Mouse (Mus musculus): ENCODE data around the gene Zfp786. TPM values are rescaled to one million over a fixed set of nuclear protein-coding genes. Genes with fewer than 3 reads are reported as not detected.

Zfp786 gene
- total and polyA plus RNA-seq, 3 experiments: 1.3 to 2.0 TPM; not detected in 1

DNA sequence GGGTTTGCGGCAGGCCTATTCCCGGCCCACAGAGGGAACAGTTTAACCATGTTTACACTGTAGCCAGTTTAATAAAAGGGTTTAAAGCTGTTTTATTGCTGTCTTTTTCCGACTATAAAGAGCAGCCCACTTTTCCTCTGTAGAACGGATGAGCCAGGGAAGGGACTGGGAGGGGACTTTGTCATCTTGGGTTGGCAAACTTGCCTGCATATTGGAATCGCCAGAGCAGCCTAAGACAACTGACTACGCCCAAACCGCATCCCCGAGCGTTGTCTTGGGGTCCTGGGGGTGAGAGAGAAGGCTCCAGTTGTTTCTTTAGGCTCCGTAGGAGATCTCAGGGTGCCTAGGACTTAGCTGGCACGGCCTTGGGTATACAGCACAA lies 47.5 kb upstream of the Zfp786 start:
- peak; percentile 57 for DNase-seq (ENCODE audit: low read depth, low spot score)
- no peaks in the 10 kb centered on the region for H3K9me3 ChIP-seq (replicated peaks; ENCODE audit: insufficient read depth, low read length)

DNA sequence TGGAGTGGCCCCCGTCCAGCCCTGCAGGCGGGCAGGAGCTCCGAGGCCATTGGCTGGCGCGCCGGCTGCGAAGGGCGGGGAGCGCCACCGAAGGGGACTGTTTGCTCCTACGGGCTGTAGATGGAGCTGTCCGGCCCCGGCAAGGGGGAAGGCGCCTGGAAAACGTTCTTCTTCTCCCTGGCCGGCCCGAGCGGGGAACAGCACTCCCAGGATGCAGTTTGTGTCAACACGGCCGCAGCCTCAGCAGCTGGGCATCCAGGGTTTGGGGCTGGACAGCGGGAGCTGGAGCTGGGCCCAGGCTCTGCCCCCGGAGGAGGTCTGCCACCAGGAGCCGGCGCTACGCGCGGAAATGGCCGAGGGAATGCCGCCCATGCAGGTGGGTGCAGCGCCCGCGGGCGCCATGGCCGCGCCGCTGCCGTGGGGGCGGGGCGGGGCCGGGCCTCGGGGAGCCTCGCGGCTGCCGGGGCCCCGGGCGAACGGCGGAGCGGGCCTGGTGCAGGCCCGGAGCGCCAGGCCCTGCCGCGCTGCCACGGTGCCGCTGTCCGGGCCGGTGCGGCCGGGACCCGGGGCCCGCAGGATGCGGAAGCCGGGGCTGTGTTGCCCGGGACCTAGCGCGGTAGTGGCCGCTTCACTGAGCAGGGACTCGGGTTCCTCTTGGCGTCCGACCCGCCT lies 46.9 kb upstream of the Zfp786 start:
- TF ChIP-seq UBTF (IDR thresholded peaks at IDR 0.05; ENCODE audit: borderline replicate concordance, insufficient read depth, low read depth, low read length) (peak; percentile 95; the same call in 1 of the 2 replicates), ZMIZ1 (IDR thresholded peaks at IDR 0.05; ENCODE audit: low read depth, low read length) (0 out of 2 replicates have a peak, but pooled peaks have one; percentile 55), HCFC1 (IDR thresholded peaks at IDR 0.05; ENCODE audit: low read depth, low read length) (peak; percentile 71), MAZ (IDR thresholded peaks at IDR 0.05; ENCODE audit: low read depth, low read length) (peak; percentile 59; the same call in 1 of the 2 replicates), TCF12 (IDR thresholded peaks at IDR 0.05; ENCODE audit: low read depth, low read length) (0 out of 2 replicates have a peak, but pooled peaks have one; percentile 8), POLR2A (IDR thresholded peaks at IDR 0.05; ENCODE audit: control insufficient read depth in 1 of 2, insufficient read depth in 1 of 2, low read depth in 1 of 2, low read length in 2 of 2, poor library complexity in 1 of 2) (peak; percentile 63 to 78; a peak in 3 of 4 replicates), CHD1 (IDR thresholded peaks at IDR 0.05; ENCODE audit: low read depth, low read length) (no peak), MEF2A (IDR thresholded peaks at IDR 0.05; ENCODE audit: extremely low read depth, insufficient replicate concordance, low read depth, low read length, poor library complexity, severe bottlenecking) (no peak), MXI1 (IDR thresholded peaks at IDR 0.05; ENCODE audit: low read depth, low read length) (peak; percentile 48; the same call in 1 of the 2 replicates), MAFK (IDR thresholded peaks at IDR 0.05; ENCODE audit: borderline replicate concordance, low read depth, low read length) (no peak), NELFE (IDR thresholded peaks at IDR 0.05; ENCODE audit: low read depth, low read length) (peak; percentile 67), MAX (IDR thresholded peaks at IDR 0.05; ENCODE audit: low read length) (peak; percentile 48; the same call in 1 of the 2 replicates), SIN3A (IDR thresholded peaks at IDR 0.05; ENCODE audit: low read length) (peak; percentile 70), CTCF (IDR thresholded peaks at IDR 0.05 in 2 of 3, conservative IDR thresholded peaks at IDR 0.05 in 1 of 3; ENCODE audit: control insufficient read depth in 1 of 3, insufficient read depth in 1 of 3, low read depth in 2 of 3, low read length in 3 of 3, poor library complexity in 1 of 3, severe bottlenecking in 1 of 3) (peak in 2 of 3 experiments; percentile 55 to 64; a peak in 4 of 6 replicates), ETS1 (IDR thresholded peaks at IDR 0.05; ENCODE audit: low read depth, low read length) (no peak)

More for the DNA sequence above, 47.5 kb upstream of the Zfp786 start:
- Histone ChIP-seq H3K9ac (ENCODE audit: control insufficient read depth, low read depth, low read length, poor library complexity, severe bottlenecking) (peak overlapping the region; percentile 99), H3K4me1 (ENCODE audit: control insufficient read depth in 1 of 2, insufficient read depth in 2 of 2, low read length in 2 of 2) (peaks cover 7 to 17% of the 10 kb centered on the region in 2 experiments), H3K36me3 (ENCODE audit: control insufficient read depth in 1 of 2, insufficient read depth in 2 of 2, low read length in 2 of 2) (peaks cover 0 to 16% of the 10 kb centered on the region in 2 experiments; a peak in 2 of 4 replicates), H3K27me3 (ENCODE audit: control insufficient read depth in 1 of 2, insufficient read depth in 2 of 2, low read length in 2 of 2) (no peaks in the 10 kb centered on the region), H3K27ac (ENCODE audit: control insufficient read depth, low read depth, low read length) (peak overlapping the region; percentile 39), H3K79me2 (ENCODE audit: control insufficient read depth, insufficient read depth, low read length, poor library complexity) (peaks cover 12% of the 10 kb centered on the region), H3K4me3 (ENCODE audit: control insufficient read depth in 1 of 2, insufficient read depth in 1 of 2, low read depth in 2 of 2, low read length in 2 of 2) (peak overlapping the region; percentile 99 to 100)
- TF ChIP-seq POLR2AphosphoS2 (IDR thresholded peaks at IDR 0.05; ENCODE audit: low read length) (no peak), ETS1 (IDR thresholded peaks at IDR 0.05; ENCODE audit: low read depth, low read length) (no peak), ZMIZ1 (IDR thresholded peaks at IDR 0.05; ENCODE audit: low read depth, low read length) (no peak), MXI1 (IDR thresholded peaks at IDR 0.05; ENCODE audit: low read depth, low read length) (no peak), KAT2A (conservative IDR thresholded peaks at IDR 0.05; ENCODE audit: low read depth, low read length) (no peak), JUND (IDR thresholded peaks at IDR 0.05; ENCODE audit: low read depth, low read length) (no peak), ELF1 (IDR thresholded peaks at IDR 0.05; ENCODE audit: low read depth, low read length) (no peak), CHD2 (IDR thresholded peaks at IDR 0.05; ENCODE audit: low read length) (no peak), GABPA (IDR thresholded peaks at IDR 0.05; ENCODE audit: low read depth, low read length) (no peak), CTCF (IDR thresholded peaks at IDR 0.05 in 2 of 3, conservative IDR thresholded peaks at IDR 0.05 in 1 of 3; ENCODE audit: control insufficient read depth in 1 of 3, insufficient read depth in 1 of 3, low read depth in 2 of 3, low read length in 3 of 3, poor library complexity in 1 of 3, severe bottlenecking in 1 of 3) (no peak), USF2 (IDR thresholded peaks at IDR 0.05; ENCODE audit: borderline replicate concordance in 1 of 2, insufficient read depth in 1 of 2, low read depth in 1 of 2, low read length in 2 of 2) (no peak), RAD21 (IDR thresholded peaks at IDR 0.05; ENCODE audit: low read depth, low read length) (no peak), NRF1 (IDR thresholded peaks at IDR 0.05; ENCODE audit: insufficient read depth, low read depth, low read length, poor library complexity, severe bottlenecking) (no peak), HCFC1 (IDR thresholded peaks at IDR 0.05; ENCODE audit: low read depth, low read length) (no peak), MYC (IDR thresholded peaks at IDR 0.05; ENCODE audit: low read depth, low read length) (no peak)

More for the DNA sequence above, 46.9 kb upstream of the Zfp786 start:
- H3K4me1 ChIP-seq (ENCODE audit: control insufficient read depth in 1 of 2, insufficient read depth in 2 of 2, low read length in 2 of 2): peaks cover 7 to 17% of the 10 kb centered on the region in 2 experiments
- H3K9ac ChIP-seq (ENCODE audit: control insufficient read depth, low read depth, low read length, poor library complexity, severe bottlenecking): peak overlapping the region; percentile 99
- no peaks in the 10 kb centered on the region for H3K9me3 ChIP-seq (replicated peaks; ENCODE audit: insufficient read depth, low read length)
- DNase-seq (ENCODE audit: low read depth, low spot score): peak; percentile 86
- peaks cover 0 to 16% of the 10 kb centered on the region in 2 experiments; a peak in 2 of 4 replicates for H3K36me3 ChIP-seq (ENCODE audit: control insufficient read depth in 1 of 2, insufficient read depth in 2 of 2, low read length in 2 of 2)
- peak overlapping the region; percentile 99 to 100 for H3K4me3 ChIP-seq (ENCODE audit: control insufficient read depth in 1 of 2, insufficient read depth in 1 of 2, low read depth in 2 of 2, low read length in 2 of 2)
- peaks cover 12% of the 10 kb centered on the region for H3K79me2 ChIP-seq (ENCODE audit: control insufficient read depth, insufficient read depth, low read length, poor library complexity)
- H3K27me3 ChIP-seq (ENCODE audit: control insufficient read depth in 1 of 2, insufficient read depth in 2 of 2, low read length in 2 of 2): no peaks in the 10 kb centered on the region
- H3K27ac ChIP-seq (ENCODE audit: control insufficient read depth, low read depth, low read length): peak overlapping the region; percentile 85

Data from MEL (cell line).